Mouse (Mus musculus) liver, embryonic 11.5 days (tissue): Measurements from ENCODE around the gene Rbm33. TPM values are rescaled to one million over a fixed set of nuclear protein-coding genes. Genes with fewer than 3 reads are reported as not detected.

Experiments used
- ATAC-seq: fragments of 200-750 bp; cut with Nextera tagmentation; replicated peaks from 2 replicates; pipeline ENCODE4 v1.8.0; 2017; ENCODE audit warnings: moderate number of reproducible peaks, mild to moderate bottlenecking, moderate TSS enrichment, moderate library complexity; ENCODE audit not compliant: low FRiP score
- DNase-seq: peaks from one replicate; pipeline ENCODE4 v3.0.0-alpha.2; 2017; ENCODE audit warnings: low spot score
- H3K27ac ChIP-seq: fragments of 300-500 bp; sonication (generic); 2 replicates; pipeline ENCODE4 v1.5.1; 2014; ENCODE audit warnings: mild to moderate bottlenecking, low read depth, low read length, control low read depth
- H3K27me3 ChIP-seq: fragments of 300-500 bp; sonication (generic); replicated peaks from 2 replicates; pipeline ENCODE4 v1.6.1; 2014; ENCODE audit warnings: low read length, mixed read lengths; ENCODE audit not compliant: control insufficient read depth, insufficient read depth
- H3K36me3 ChIP-seq: fragments of 300-500 bp; sonication (generic); 2 replicates; pipeline ENCODE4 v1.6.1; 2014; ENCODE audit warnings: mild to moderate bottlenecking, low read length, moderate library complexity, mixed read lengths; ENCODE audit not compliant: control insufficient read depth, insufficient read depth
- H3K4me1 ChIP-seq: fragments of 300-500 bp; sonication (generic); replicated peaks from 2 replicates; pipeline ENCODE4 v1.6.1; 2014; ENCODE audit warnings: low read length, mixed read lengths; ENCODE audit not compliant: control insufficient read depth, insufficient read depth
- H3K4me2 ChIP-seq: fragments of 300-500 bp; sonication (generic); 2 replicates; pipeline ENCODE4 v1.6.1; 2014; ENCODE audit warnings: mild to moderate bottlenecking, control low read depth, moderate library complexity
- H3K4me3 ChIP-seq: fragments of 300-500 bp; sonication (generic); 2 replicates; pipeline ENCODE4 v1.5.1; 2014; ENCODE audit warnings: low read depth, low read length, control low read depth
- H3K9ac ChIP-seq: fragments of 300-500 bp; sonication (generic); 2 replicates; pipeline ENCODE4 v1.6.1; 2014; ENCODE audit warnings: low read depth, low read length, control low read depth
- H3K9me3 ChIP-seq: fragments of 300-500 bp; sonication (generic); 2 replicates; pipeline ENCODE4 v1.6.1; 2016; ENCODE audit warnings: low read length, inconsistent platforms, mixed read lengths; ENCODE audit not compliant: control insufficient read depth
- WGBS: fragments of 180-500 bp; shearing (Covaris S2); extraction: QIAGEN DNeasy Blood & Tissue Kit; methylation state at CpG from one replicate; pipeline ENCODE4 v1.1.7; 2014; 5-methylcytosine and 5-hydroxymethylcytosine counted together
- polyA plus RNA-seq: library from polyadenylated mRNA; unstranded; fragments of >200 nt; fragmentation: Nextera tagmentation; extraction: Ambion mirVana; gene quantifications from 2 replicates; pipeline ENCODE4 v1.2.1, GENCODE M21; 2014

Gene Rbm33
- polyA plus RNA-seq, 1 experiment from 2014 or later = 11.1 TPM

DNA sequence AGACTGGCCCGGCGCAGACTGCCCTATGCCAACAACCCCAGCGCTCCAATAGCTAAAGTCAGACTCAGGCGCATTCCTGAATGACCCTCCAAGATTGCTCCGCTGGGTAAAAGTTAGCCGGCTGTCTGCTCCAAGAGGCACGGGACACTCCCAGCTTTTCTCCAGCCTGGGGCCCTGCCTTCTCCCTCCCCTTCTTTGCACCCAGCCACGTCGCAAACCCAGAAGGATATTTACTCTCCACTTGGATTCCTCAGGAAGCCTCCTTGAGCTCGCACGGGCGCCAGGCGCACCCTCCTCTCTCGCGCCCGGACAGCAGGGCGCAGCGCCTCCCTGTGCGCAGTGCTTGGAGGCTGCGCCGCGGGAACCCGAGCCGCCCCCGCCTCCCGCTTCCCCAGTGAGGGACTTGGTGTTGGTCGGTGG is 141.9 kb downstream of the Rbm33 start:
- DNase-seq (peak; percentile 36), ATAC-seq (no peak)
- Histone ChIP-seq H3K9ac (no peak overlapping the region), H3K27me3 (peaks cover 91% of the 10 kb centered on the region), H3K4me2 (peak overlapping the region; percentile 14), H3K27ac (no peak overlapping the region), H3K4me3 (no peak overlapping the region), H3K9me3 (no peaks in the 10 kb centered on the region), H3K36me3 (no peaks in the 10 kb centered on the region), H3K4me1 (peaks cover 5% of the 10 kb centered on the region)
- 2% methylated on average over 27 of the region's 27 CpGs for WGBS

DNA sequence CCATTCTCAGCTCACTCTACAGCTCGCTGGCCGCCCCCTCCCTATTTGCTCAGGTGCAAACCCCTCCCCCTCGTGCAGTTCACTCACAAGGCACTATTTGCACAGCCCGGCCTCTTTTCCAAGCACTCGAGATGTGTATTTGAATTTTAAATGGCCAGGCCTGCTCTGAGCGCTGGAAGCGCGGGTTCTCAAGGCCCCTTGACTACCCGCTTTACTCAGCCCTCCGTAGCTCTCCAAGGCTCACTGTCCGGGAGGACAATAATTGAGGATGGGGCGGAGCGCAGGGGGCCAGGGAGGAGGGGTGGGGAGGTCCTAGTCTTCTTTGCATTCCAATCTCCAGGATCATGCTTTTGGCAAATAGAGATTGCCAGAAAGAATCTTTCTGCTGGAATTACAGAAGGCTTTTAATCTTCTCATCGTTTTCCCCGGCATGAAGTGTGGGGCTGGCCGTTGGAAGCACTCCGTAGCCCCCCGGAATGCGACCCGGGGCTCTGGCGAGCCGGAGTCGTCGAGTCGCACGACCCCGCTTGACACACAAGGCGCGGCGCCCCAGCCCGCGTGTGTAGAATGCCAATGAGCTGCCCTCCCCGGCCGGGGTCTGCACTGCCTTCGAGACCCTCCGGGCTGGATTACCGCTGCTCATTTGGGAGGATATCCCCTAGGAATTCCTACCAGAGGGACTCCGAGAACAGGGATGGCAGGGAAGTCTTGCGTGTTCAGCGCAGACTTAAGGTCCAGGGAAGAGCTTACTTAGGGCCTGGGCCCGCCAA is 142.7 kb downstream of the Rbm33 start:
- Histone ChIP-seq H3K4me2 (no peak overlapping the region), H3K27ac (no peak overlapping the region), H3K4me3 (no peak overlapping the region), H3K9me3 (no peaks in the 10 kb centered on the region), H3K9ac (no peak overlapping the region), H3K36me3 (no peaks in the 10 kb centered on the region), H3K4me1 (peaks cover 5% of the 10 kb centered on the region), H3K27me3 (peaks cover 93% of the 10 kb centered on the region)
- ATAC-seq = no peak
- DNase-seq = no peak
- 2% methylated on average over 41 of the region's 41 CpGs for WGBS

- Histone ChIP-seq H3K4me2 (no peak overlapping the region), H3K27me3 (peaks cover 100% of the 10 kb centered on the region), H3K9me3 (no peaks in the 10 kb centered on the region), H3K36me3 (no peaks in the 10 kb centered on the region), H3K4me1 (peaks cover 5% of the 10 kb centered on the region), H3K9ac (no peak overlapping the region), H3K4me3 (no peak overlapping the region), H3K27ac (no peak overlapping the region)
- DNase-seq = peak; percentile 32
- 4% methylated on average over 17 of the region's 17 CpGs for WGBS
- no peak for ATAC-seq
These were observed 143.8 kb downstream of the Rbm33 start for GRCm38 (mm10) chr5:28460556-28461350.

DNA sequence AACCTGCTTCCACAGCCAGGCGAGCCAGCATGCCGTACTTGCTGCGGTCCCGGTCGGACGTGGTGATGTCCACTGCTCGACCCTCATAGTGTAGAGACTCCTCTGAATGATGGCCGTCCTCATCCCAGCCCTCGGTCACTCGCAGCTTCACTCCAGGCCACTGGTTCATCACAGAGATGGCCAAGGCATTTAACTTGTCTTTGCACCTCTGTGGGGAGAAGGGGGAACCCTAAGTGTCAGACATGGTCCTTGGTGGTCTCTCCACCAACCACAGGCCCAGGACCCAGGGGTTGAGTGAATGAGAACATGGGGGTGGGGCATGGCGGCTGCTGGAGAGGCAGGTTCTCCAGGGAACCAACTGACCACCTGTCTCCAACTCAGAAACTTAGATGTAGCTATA is 144.5 kb downstream of the Rbm33 start:
- H3K36me3 ChIP-seq = no peaks in the 10 kb centered on the region
- no peak for DNase-seq

GRCm38 (mm10) chr5:28462741-28463590 is 146.0 kb downstream of the Rbm33 start:
- Histone ChIP-seq H3K4me2 (0 out of 2 replicates have a peak overlapping the region, but pooled peaks have one; percentile 10), H3K27me3 (peaks cover 100% of the 10 kb centered on the region), H3K9ac (no peak overlapping the region), H3K4me3 (no peak overlapping the region), H3K9me3 (no peaks in the 10 kb centered on the region), H3K27ac (no peak overlapping the region), H3K36me3 (no peaks in the 10 kb centered on the region), H3K4me1 (peaks cover 3% of the 10 kb centered on the region; the same call in 1 of the 2 replicates)
- 4% methylated on average over 33 of the region's 33 CpGs for WGBS
- peak; percentile 36 for DNase-seq
- ATAC-seq = no peak

More for the DNA sequence above, 144.5 kb downstream of the Rbm33 start:
- 13% methylated on average over 11 of the region's 11 CpGs for WGBS
- no peak for ATAC-seq
- Histone ChIP-seq H3K27ac (no peak overlapping the region), H3K4me2 (no peak overlapping the region), H3K27me3 (peaks cover 100% of the 10 kb centered on the region), H3K9ac (no peak overlapping the region), H3K9me3 (no peaks in the 10 kb centered on the region), H3K4me1 (peaks cover 5% of the 10 kb centered on the region), H3K4me3 (no peak overlapping the region)

DNA sequence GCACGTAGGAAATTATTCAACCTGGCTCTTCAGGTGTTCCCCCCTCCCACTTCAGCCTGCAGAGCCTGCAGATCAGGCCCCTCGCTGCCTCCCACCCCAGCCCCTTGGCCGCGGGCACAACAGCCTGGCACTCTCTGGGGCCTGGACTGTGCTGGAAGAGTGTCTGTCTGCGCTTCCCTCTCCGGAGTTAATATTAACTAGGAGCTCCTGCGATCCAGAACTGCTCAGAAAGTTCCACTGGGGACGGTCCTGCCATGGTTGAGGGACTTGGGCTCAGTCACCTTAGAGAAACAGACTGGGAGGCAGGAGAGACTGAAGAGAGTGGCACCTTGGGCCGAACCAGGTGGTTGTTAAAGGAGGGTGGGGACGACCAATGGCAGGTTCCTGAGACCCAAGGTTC is 146.7 kb downstream of the Rbm33 start:
- no peak overlapping the region for H3K4me3 ChIP-seq
- no peak overlapping the region for H3K27ac ChIP-seq
- WGBS = 5% methylated on average over 10 of the region's 10 CpGs
- H3K4me1 ChIP-seq = no peaks in the 10 kb centered on the region
- H3K9ac ChIP-seq = no peak overlapping the region
- H3K9me3 ChIP-seq = no peaks in the 10 kb centered on the region
- H3K36me3 ChIP-seq = no peaks in the 10 kb centered on the region
- peaks cover 100% of the 10 kb centered on the region for H3K27me3 ChIP-seq
- ATAC-seq (no peak), DNase-seq (no peak)
- peak overlapping the region; percentile 60 for H3K4me2 ChIP-seq

- peak overlapping the region; percentile 42 for H3K4me3 ChIP-seq
- DNase-seq (peak; percentile 47), ATAC-seq (no peak)
- peaks cover 99% of the 10 kb centered on the region for H3K27me3 ChIP-seq
- no peak overlapping the region for H3K9ac ChIP-seq
- no peaks in the 10 kb centered on the region for H3K4me1 ChIP-seq
- H3K36me3 ChIP-seq = no peaks in the 10 kb centered on the region
- 1% methylated on average over 72 of the region's 76 CpGs for WGBS
- no peaks in the 10 kb centered on the region for H3K9me3 ChIP-seq
- no peak overlapping the region for H3K27ac ChIP-seq
- peak overlapping the region; percentile 60 for H3K4me2 ChIP-seq
These were observed 147.6 kb downstream of the Rbm33 start for GRCm38 (mm10) chr5:28464361-28465098.

DNA sequence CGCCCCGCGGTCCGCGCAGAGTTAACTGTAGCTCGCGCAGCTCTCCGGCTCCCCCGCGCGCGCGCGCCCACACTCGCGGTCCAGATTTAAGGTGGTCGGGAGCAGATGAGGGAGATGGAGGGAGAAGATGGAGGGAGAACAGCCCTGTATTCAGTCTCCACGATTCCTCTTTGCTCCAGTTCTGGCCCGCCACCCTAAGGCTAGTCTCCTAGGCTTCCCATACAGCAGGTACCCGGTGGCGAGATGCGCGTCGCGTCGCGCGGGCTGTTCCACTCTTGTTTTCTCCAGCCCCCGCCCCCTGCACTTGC is 148.1 kb downstream of the Rbm33 start:
- ATAC-seq (no peak), DNase-seq (no peak)
- Histone ChIP-seq H3K36me3 (no peaks in the 10 kb centered on the region), H3K27ac (no peak overlapping the region), H3K27me3 (peaks cover 96% of the 10 kb centered on the region), H3K4me2 (peak overlapping the region; percentile 60), H3K9me3 (no peaks in the 10 kb centered on the region), H3K4me3 (peak overlapping the region; percentile 42), H3K4me1 (no peaks in the 10 kb centered on the region), H3K9ac (no peak overlapping the region)
- 1% methylated on average over 29 of the region's 29 CpGs for WGBS
